In genomic region chr14:47419723-47420276, GRCm38 (mm10) we compare ENCODE assay signal across 1 mouse cellular context.
TF ChIP-seq lines count a peak whose summit lies in the region.

No protein-coding gene starts in this region.

TF ChIP-seq in MEL, 35 proteins besides CTCF, POLR2A, EP300 and RAD21 (continued from another document):
- TF ChIP-seq HCFC1 (IDR thresholded peaks at IDR 0.05; ENCODE audit: low read depth, low read length) (peak; percentile 48; the same call in 1 of the 2 replicates), GABPA (IDR thresholded peaks at IDR 0.05; ENCODE audit: low read depth, low read length) (no peak), MXI1 (IDR thresholded peaks at IDR 0.05; ENCODE audit: low read depth, low read length) (0 out of 2 replicates have a peak, but pooled peaks have one; percentile 35), MYB (IDR thresholded peaks at IDR 0.05; ENCODE audit: low read depth, low read length) (no peak), TCF12 (IDR thresholded peaks at IDR 0.05; ENCODE audit: low read depth, low read length) (no peak)
